Mouse (Mus musculus): ENCODE measurements around the gene Magi2.

- TF ChIP-seq POLR2A (IDR thresholded peaks at IDR 0.05; ENCODE audit: low read depth, low read length) (no peak), CTCF (IDR thresholded peaks at IDR 0.05; ENCODE audit: extremely low read depth, insufficient read length, insufficient replicate concordance, low read depth, low read length) (no peak)
Measured at GRCm38 (mm10) chr5:19621678-19622077, 394.8 kb downstream of the Magi2 start.
